Mouse (Mus musculus): ENCODE data around the gene Ggcx.

The Ggcx gene

DNA sequence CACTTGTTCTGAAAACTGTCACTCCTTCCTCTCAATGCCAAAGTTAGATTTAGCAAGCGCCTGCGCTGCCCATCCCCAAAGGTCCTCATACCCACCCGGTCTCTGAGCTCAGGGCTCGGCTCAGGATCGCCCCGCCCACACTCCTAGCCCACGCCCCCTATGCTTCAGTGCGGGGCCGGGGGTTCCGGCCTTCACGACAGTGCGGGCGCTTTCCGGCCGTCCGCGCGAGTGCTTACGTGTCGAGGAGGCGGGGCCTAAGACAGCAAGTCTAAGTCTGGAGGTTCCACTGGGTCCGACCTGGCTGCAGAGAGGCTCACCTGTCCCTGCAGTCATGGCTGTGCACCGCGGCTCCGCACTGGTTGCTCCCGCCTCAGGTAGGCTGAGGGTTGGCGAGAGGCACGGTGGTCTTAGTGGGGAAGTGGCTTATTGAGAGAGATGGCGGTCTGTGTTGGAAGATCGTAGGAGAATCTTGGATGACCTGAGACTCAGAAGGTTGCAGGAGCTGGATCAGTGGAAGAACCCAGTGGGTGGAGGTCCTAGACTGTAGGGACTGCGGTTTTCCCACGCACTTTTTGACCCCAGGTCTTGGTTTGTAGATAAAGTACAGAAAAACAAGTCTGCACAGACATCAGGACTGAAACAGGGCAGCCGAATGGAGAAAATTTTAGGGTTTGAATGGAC, at the start of gene Ggcx:
Ggcx (plus strand) TSS at position 233 of the 681 bp plus-strand sequence.
- peak; percentile 91 to 92 for DNase-seq (ENCODE audit: low spot score in 2 of 2)

DNA sequence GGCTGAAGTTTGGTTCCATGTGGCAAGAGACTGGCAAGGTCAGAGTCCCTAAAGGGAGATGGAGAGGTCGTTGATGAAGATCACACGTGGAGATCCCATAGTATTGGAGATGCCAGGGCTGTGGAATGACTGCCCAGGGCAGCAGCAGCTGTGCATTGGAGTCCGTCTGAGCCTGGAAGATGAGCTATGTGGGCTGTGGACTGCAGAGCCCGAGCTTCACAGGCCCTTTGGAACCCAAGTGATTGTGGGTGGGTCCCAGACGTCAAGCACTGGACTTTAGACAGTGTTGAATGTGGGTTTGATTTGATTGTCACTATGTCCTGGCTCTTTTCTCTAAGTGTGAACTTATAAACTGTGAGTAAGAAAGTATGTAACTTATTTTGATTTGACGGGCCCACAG, 49.1 kb upstream of the Ggcx start:
- DNase-seq (ENCODE audit: low spot score in 2 of 2): no peak

DNA sequence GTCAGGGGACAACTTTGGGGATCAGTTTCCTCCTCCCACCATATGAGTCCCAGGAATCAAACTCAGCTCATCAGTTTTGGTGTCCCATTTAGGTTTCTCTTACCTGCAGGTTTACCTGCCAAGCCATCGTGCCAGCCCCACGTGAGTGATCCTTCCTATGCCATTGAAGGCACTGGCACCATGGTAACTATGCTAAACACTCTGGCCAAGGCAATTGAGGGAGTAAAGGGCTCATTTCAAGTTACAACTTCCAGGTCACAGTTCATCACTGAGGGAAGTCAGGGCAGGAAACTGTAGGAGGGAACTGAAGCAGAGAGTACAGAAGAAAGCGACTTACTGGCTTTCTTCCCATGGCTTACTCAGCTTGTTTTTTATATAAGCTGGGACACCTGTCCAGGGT, 47.8 kb upstream of the Ggcx start:
- DNase-seq (ENCODE audit: low spot score in 2 of 2): no peak

DNA sequence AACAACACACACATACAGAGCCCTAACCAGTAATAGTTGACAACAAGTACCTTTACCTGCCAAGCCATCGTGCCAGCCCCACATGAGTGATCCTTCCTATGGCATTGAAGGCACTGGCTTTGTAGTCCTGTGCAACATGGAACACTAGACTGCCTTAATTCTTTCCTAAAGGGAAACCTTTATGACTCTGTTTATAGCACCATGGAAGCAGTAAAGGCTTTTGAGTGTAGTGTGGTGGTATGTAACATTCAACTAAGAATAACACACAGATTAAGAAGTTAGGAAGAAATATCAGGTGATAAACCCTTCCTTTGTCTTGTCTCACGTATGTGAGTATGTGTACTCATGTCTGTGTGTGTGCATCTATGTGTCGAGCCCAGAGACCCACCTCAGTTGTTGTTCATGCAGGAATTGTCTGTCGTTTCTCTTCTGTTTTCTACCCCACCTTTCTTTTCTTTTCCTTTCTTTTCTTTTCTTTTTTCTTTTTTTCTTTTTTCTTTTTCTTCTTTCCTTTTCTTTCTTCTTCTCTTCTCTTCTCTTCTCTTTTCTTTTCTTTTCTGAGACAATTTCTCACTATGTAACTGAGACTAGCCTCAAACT, 47.2 kb upstream of the Ggcx start, which contains the start of gene Rnf181:
Rnf181 (minus strand) TSS at position 113 of the 600 bp plus-strand sequence.
- no peak for DNase-seq (ENCODE audit: low spot score in 2 of 2)

DNA sequence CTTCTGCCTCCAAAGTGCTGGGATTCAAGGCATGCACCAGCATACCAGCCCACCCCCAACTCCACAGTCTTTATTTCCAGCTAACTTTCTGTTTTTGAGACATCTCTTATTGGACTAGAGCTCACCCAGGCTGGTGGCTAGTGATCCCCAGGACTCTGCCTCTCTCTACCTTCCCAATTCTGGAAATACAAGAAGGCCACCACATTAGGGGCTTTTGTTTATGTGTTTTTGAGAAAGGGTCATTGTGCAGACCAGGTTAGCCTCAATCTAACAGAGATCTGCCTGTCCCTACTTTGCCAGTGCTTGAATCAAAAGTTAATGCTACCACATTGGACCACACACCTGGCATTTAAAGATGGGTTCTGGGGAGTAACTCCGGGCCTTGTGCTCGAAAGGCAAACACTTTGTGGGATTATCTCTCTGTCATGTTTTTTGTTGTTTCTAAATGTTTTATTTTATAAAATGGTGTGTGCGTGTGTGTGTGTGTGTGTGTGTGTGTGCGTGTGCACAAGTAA, 46.6 kb upstream of the Ggcx start:
- DNase-seq (ENCODE audit: low spot score in 2 of 2): no peak

DNA sequence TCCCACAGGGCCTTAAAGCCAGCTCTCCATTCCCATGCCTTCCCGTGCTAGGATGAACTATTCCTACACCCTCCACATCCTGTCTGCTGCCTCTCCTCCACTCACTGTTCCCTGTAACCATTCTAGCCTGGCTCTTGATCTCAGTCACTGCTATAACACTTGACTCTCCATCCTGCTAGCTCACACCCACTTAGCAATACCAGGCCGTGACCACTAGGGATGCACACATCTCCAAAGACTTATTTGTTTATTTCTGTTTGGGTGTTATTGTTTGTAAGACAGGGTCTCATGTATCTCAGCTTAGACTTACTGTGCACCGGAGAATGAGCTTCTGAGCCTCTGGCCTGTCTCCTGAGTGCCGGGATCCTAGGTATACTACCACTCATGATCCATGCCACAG, 44.6 kb upstream of the Ggcx start:
- DNase-seq (ENCODE audit: low spot score in 2 of 2): no peak

DNA sequence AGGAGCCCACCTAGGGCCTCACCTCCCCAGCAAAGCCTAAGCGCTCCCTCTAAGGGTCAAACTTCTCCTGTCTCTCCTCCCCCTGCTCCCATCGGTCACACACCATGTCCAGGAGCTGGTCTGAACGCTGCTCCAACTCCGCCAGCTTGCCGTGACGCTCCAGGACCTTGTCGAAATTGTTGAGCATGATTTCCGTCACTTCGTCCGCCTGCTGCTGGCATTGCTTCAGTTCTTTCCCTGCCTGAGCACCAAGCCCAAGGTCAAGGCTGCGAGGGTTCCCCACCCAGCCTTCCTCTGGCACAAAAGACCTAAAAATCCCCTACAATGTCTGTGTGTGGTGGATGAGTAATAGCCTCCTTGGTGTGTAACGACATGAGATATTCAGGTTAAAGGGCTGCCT, 44.0 kb upstream of the Ggcx start:
- DNase-seq (ENCODE audit: low spot score in 2 of 2): no peak

DNA sequence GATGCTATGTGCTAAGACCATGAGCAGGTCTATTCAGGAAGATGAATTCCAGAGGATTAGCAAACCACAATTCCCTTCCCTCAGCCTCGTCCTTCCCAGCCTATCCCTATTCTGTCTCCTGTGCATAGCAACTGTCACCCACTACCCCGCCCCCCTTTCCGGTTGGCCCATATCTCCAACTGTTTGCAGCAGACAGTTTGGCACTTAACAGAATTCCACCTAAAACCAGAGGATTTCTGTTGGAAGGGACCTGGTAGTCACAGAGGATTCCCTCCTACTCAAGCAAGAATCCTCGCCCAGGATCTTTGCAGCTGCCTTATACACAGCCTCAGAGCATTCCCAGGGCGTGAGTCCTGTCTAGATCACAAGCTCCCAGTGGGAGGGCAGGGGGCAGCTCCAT, 43.0 kb upstream of the Ggcx start:
- DNase-seq (ENCODE audit: low spot score in 2 of 2): no peak

DNA sequence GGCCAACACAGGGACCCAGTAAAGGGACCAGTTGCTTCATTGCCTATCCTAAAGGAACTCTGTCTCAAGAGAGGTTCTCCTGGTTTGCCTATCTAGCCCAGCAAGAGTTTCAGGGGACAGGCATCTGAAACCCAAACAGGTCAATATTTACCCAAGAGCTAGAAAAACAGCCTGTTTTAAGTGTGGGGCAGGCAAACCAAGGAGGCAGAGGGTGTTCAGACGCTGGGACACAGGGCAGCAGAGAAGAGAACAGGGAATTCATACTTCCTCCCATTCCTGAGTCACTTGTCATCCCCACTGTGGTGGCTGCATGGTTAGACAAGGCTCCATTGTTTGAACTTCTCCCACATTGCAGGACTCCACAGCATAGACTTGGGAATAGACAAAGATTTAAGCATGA, 42.5 kb upstream of the Ggcx start:
- no peak for DNase-seq (ENCODE audit: low spot score in 2 of 2)

DNA sequence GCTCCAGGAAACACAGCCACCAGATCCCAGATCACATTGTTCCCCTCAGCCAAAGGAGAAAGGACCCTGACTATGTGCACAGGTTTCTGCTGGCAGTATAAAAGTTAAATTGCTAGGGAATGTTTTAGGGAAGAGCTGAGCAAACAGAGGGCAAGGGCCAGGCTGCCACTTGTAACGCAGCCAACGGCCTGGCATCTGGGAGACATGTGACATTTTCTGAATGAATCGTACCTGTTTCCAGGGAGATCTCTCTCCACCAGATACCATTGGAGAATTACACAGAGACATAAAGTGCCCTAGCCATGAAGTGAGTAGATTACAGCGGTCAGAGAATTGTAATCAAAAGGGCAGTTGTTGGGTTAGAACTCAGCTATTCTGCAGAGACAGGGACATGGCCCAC, 40.9 kb upstream of the Ggcx start:
- DNase-seq (ENCODE audit: low spot score in 2 of 2): no peak

DNA sequence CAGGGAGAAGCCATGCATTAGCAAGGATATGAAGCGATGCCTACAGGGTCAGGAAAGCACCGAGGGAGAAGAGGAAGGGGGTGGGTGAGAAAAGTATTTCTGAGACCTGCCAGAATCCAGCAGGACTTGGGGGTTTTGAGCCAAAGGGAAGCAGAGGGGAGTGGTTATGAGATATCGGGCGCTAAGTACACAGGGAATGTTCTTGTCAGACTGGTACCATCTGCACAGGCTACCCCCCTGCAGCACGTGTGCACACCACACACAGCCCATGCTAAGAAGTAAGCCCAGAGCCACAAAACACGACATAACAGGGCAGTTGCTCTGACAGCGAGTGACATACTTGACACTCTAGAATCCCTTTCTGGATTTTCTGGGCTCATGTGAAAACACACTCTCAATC, 39.9 kb upstream of the Ggcx start:
- DNase-seq (ENCODE audit: low spot score in 2 of 2): no peak

DNA sequence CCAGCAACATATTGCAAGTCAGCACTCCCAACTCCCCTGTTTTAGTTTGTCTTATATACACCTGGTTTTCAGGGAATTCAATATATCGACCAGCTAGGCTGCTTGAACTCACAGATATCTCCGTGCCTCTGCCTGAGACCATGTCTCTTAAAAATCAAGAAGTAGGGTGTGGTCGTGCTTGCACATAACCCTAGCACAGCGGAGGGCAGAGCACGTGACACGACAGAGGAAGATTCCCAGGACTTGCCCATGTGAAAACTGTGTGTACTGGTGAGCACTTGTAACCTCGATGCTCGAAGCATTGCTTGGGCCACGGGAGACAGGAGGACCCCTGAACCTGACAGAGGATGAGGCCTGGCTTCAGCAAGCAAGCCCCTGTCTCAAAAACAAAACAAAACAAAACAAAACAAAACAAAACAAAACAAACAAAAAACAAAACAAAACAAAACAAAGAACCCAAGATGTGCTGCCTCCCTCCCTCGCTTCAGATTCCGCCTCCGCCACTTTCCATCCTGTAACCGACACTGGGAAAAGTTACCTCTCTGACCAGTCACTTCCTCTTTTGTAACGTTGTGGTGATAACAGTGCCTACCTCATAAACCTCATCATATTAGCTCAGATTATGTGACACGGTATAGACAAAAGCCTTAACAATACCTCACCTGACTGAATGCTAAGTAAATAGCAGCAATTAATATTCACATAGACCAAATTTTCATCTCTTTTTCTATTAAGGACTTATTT, 39.1 kb upstream of the Ggcx start:
- peak in 1 of 2 experiments; percentile 12 for DNase-seq (ENCODE audit: low spot score in 2 of 2)

DNA sequence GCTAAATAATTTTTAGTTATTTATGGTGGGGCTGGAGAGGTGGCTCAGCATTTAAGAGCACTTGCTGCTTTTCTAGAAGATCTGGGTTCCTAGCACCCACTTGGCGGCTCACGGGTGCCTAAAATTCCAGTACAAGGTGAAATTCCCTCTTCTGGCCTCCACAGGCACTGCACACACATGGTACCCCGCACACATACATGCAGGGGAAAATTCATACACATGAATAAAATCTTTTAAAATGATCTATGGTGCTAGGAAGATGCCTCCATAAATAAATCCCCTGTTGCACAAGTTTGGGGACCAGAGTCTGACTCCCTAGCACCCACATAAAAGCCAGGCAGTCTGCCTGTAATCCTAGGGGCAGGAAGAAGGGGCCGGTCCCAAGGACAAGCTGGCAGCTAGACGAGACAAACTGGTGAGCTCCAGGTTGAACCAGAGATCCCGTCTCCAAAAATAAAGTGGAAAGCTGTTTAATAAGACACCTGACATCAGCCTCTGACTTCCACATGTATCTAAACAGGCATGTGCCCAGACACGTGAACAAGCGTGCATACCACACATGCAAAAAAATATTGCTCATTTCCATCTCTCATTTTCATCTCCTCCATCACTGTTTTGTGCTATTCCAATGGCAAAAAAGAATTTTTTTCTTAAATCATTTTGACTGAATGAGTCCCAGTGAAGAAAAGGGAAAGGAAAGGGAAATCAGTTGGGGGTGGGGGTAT, 35.4 kb upstream of the Ggcx start:
- DNase-seq (ENCODE audit: low spot score in 2 of 2): no peak

DNA sequence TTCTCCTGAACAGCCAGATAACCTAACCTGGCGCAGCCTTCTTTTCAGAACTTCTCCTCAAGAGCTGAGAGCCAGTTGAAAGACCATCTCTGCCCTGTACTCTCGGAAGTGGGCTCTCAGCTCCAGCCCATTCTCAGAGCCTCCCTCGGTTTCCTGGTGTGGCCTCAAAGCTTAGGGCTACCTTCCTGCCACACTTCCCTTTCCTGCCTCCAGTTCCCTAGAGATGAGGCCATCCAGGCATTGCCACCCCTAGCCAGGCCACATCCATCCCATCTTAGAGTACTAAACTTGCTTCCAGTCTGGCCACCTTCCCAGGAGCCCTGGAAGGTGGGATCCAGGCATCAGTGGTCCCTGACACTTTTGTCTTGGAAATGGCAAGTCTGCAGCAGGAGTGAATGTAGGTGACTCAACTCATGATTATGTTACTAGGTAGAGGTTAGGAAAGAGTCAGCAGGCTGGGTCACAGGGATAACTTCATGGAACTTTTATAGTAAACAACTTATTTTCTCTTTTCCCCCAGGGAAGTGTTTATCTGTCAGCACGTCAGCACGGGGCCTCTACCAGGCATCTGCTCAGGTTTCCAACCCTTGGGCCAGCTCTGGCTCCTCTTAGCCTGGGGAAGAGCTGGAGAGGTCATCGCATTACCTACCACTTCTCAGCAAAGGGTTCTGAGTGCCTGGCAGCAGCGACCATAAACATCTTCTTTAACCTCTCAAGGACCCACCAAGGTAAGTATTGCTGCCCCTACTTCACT, 34.6 kb upstream of the Ggcx start:
- no peak for DNase-seq (ENCODE audit: low spot score in 2 of 2)

DNA sequence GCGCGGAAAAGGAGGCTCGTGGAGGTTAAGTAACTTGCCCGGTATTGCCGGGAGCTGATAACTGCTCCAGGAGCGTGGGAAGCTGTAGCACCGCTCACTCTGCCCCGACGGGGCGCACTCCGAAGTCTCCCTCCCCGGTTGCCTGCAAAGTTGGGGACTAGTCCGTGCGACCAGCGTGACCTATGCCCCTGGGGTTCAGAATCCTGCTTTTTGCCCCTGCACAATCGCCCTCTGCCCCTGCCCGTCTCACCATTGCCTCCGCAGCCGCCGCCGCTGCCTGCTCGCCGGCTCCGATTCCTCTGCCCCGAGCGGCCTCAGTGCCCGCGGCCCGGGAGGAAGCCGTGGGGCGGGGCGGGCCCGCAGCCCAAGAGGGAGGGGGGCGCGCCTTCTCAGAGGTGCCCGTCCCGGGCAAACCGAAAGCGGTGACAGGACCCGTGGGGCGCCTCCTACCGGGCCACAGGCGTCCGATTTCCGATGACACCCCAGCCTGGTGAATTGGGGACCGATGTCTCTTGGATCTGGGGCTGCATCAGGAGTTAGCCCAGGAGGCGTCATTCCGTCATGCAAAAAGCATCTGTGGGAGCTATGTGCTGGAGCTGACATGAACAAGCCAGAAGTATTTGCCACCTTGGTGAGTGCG, 33.9 kb upstream of the Ggcx start, which contains the start of gene Vamp5:
Vamp5 (minus strand) TSS at position 338 of the 640 bp plus-strand sequence.
- peak; percentile 85 to 90 for DNase-seq (ENCODE audit: low spot score in 2 of 2)

DNA sequence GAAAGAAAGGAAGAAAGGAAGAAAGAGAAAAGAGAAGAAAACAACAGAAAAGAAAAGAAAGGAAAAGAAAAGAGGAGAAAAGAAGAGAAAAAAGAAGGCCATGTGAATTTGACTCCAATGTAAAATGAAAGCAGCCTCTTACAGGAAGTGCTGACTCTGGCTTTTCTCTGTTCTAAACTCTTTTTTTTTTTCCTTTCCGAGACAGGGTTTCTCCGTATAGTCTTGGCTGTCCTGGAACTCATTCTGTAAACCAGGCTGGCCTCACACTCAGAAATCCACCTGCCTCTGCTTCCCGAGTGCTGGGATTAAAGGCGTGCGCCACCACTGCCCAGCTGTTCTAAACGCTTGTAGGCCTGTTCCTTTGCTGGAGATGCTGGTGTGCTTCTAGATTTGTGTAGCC, 31.6 kb upstream of the Ggcx start:
- DNase-seq (ENCODE audit: low spot score in 2 of 2): no peak

DNA sequence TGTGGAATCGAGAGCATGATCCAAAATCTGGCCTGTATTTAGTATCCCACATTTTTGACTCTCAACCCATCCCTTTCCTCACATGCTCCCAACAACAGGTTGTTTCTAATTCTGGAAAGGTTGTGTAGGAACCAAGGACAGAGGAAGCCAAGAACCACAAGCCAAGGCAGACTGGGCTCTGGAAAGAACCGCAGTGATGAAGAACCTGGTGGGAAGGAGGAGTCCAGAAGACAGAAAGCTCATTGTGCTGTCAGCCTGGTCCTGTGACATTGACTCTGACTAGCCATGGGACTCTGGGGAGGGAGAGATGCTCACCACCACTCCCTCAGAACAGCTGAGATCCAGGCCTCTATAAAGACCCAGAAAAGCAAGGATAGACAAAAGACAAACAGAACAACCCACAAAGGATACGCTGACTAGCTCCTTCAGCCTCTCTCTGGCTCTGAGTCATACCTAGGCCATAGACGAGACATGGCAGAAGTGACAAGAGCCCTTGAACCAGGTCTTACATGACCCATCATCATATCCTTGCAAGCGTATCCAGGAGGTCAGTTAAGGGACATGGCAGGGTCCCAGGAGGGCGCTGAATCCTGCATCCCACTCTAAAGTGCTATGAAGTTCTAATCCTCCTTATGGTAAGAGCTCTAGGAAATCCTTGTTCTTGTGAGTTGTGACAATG, 30.8 kb upstream of the Ggcx start:
- no peak for DNase-seq (ENCODE audit: low spot score in 2 of 2)

DNA sequence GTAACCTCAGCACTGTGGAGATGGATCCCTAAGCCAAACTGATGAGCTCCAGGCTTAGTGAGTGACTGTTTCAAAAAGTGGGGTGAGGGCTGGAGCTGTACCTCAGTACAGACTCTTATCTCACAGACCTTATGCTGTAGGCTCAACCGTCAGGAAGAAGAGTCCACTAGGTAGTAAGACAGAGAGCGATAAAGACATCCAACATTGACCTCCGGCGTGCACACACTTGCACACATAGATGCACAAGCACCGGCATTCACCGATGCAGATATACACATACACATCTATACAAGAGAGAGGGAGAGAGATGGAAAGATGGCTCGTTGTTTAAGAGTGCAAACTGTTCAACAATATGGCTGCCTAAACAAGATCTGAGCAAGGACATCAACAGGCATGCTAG, 30.2 kb upstream of the Ggcx start:
- no peak for DNase-seq (ENCODE audit: low spot score in 2 of 2)

DNA sequence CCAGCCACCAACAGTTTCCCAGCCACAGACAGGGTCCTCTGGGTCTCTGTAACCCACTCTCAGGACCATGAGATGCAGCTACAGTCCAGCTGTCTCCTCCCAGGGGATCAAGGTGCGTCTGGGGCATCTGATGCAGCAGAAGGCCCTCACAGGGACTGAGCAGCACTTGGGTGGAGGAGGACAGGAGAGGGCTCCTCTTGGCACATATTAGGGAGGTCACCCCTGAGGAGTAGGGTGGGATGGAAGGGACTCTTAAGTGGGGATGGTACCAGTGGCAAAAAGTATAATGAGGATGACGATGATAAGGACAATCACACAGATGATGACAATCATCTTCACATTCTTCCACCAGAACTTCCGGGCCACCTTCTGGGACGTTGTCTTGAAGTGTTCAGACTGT, 28.9 kb upstream of the Ggcx start:
- DNase-seq (ENCODE audit: low spot score in 2 of 2): no peak

DNA sequence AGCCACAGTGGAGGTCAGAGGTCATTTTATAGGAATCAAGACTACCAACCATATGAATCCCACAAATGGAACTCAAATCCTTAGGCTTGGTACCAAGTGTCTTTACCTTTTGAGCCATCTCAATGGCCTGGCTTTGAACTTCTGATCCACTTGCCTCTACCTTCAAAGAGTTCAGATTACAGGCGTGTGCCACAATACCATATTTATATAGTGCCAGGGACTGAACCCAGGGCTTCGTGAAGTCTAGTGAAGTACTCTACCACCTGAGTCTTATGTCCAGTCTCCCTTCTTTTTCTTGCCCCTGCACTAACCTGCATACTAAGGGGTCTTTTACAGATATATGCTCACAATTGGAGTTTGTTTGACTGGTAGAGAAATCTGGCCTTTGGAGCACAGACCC, 27.5 kb upstream of the Ggcx start:
- no peak for DNase-seq (ENCODE audit: low spot score in 2 of 2)
